Mouse (Mus musculus) olfactory bulb, adult 2 months (tissue): Measurements from ENCODE around the gene Mxra8. TPM values are rescaled to one million over a fixed set of nuclear protein-coding genes. Genes with fewer than 3 reads are reported as not detected.
A peak's percentile ranks its signal among the peaks of the same experiment; 100 is the strongest.

Experiments used
- H3K27ac ChIP-seq: fragments of 200-500 bp; 2 replicates; pipeline ENCODE4 v1.5.1; 2012; ENCODE audit warnings: low read depth, low read length; ENCODE audit not compliant: insufficient read depth
- H3K4me1 ChIP-seq: fragments of 200-500 bp; 2 replicates; pipeline ENCODE4 v1.6.1; 2012; ENCODE audit warnings: low read length; ENCODE audit not compliant: control insufficient read depth, insufficient read depth
- H3K4me3 ChIP-seq: fragments of 200-500 bp; 2 replicates; pipeline ENCODE4 v1.5.1; 2012; ENCODE audit warnings: mild to moderate bottlenecking, low read depth, low read length, moderate library complexity; ENCODE audit not compliant: insufficient read depth
- CTCF ChIP-seq: fragments of 200-500 bp; IDR thresholded peaks from 2 replicates; pipeline ENCODE4 v1.5.1; 2012; ENCODE audit warnings: low read depth, mild to moderate bottlenecking, low read length, moderate library complexity; ENCODE audit not compliant: insufficient read depth
- POLR2A ChIP-seq: fragments of 200-500 bp; IDR thresholded peaks from 2 replicates; pipeline ENCODE4 v1.6.1; 2012; ENCODE audit warnings: mild to moderate bottlenecking, low read depth, low read length, moderate library complexity; ENCODE audit not compliant: insufficient read depth
- WGBS: fragments of 180-500 bp; shearing (Covaris S2); methylation state at CpG from one replicate; pipeline ENCODE4 v1.1.7; 2018; 5-methylcytosine and 5-hydroxymethylcytosine counted together
- polyA plus RNA-seq: library from polyadenylated mRNA; stranded (reverse); fragments of >200 nt; gene quantifications from 2 replicates; pipeline ENCODE4 v1.2.4, GENCODE M21; 2012; ENCODE audit warnings: low replicate concordance; ENCODE audit not compliant: missing spikeins, insufficient read depth, insufficient read length

The Mxra8 gene
- polyA plus RNA-seq, 1 experiment, result not detected

DNA sequence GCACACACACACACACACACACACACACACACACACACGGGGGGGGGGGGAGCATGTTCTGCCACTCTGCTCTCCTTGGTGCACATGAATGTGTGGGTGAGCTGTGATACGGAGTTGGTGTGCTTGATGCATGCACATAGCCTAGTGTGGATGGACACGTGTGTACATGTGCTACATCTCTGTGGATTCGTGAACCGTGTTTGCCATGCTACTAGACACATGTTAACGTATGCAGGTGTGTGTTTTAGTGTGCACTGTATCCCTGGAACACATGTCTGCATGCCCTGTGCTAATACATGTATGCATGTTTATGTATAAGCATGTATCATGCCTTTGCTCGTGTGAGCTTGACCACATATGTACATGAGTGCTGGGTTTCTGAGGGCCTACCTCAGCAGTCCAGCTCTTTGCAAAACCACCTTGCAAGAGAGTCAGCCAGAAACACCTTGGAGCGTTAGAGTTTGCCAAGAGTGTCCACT, 53.8 kb downstream of the Mxra8 start:
- Histone ChIP-seq H3K4me1 (peaks cover 40% of the 10 kb centered on the region), H3K4me3 (peak overlapping the region; percentile 91), H3K27ac (no peak overlapping the region)
- no peak for TF ChIP-seq POLR2A
- no peak for TF ChIP-seq CTCF
- WGBS, result 41% methylated on average over 8 of the region's 8 CpGs

Other genes starting within 250 kb of the Mxra8 start
- gene Slc35e2, start 238.3 kb upstream of the Mxra8 start, polyA plus RNA-seq, result not detected in 2 replicates
- 145 TPM in 1 of 2 replicates, not detected in the other for gene Cdk11b, start 214.8 kb upstream of the Mxra8 start, polyA plus RNA-seq
- gene Gm10563, start 194.3 kb upstream of the Mxra8 start, polyA plus RNA-seq, result not detected in 2 replicates
- gene Mmp23, start 186.3 kb upstream of the Mxra8 start, polyA plus RNA-seq, result not detected in 2 replicates
- not detected in 2 replicates for gene Mib2, start 170.5 kb upstream of the Mxra8 start, polyA plus RNA-seq
- not detected in 2 replicates for gene Fndc10, start 145.3 kb upstream of the Mxra8 start, polyA plus RNA-seq
- not detected in 2 replicates for gene Ssu72, start 134.9 kb upstream of the Mxra8 start, polyA plus RNA-seq
- gene Tmem240, start 104.9 kb upstream of the Mxra8 start, polyA plus RNA-seq, result not detected in 2 replicates
- not detected in 2 replicates for gene Atad3a, start 78.6 kb upstream of the Mxra8 start, polyA plus RNA-seq
- not detected in 2 replicates for gene Vwa1, start 65.0 kb upstream of the Mxra8 start, polyA plus RNA-seq
- gene Tmem88b, start 53.8 kb upstream of the Mxra8 start, polyA plus RNA-seq, result not detected in 2 replicates
- not detected in 2 replicates for gene Ankrd65, start 49.2 kb upstream of the Mxra8 start, polyA plus RNA-seq
- not detected in 2 replicates for gene Mrpl20, start 36.8 kb upstream of the Mxra8 start, polyA plus RNA-seq
- gene Ccnl2, start 27.2 kb upstream of the Mxra8 start, polyA plus RNA-seq, result 186 and 258 TPM in 2 replicates
- gene Aurkaip1, start 8.4 kb upstream of the Mxra8 start, polyA plus RNA-seq, result not detected in 2 replicates
- not detected in 2 replicates for gene Dvl1, start 7.7 kb downstream of the Mxra8 start, polyA plus RNA-seq
- not detected in 2 replicates for gene Tas1r3, start 23.7 kb downstream of the Mxra8 start, polyA plus RNA-seq
- not detected in 2 replicates for gene Cptp, start 29.8 kb downstream of the Mxra8 start, polyA plus RNA-seq
- not detected in 2 replicates for gene Ints11, start 29.9 kb downstream of the Mxra8 start, polyA plus RNA-seq
- not detected in 2 replicates for gene Pusl1, start 52.1 kb downstream of the Mxra8 start, polyA plus RNA-seq
- gene Acap3, start 52.1 kb downstream of the Mxra8 start, polyA plus RNA-seq, result not detected in 2 replicates
- gene Ube2j2, start 104.2 kb downstream of the Mxra8 start, polyA plus RNA-seq, result not detected in 2 replicates
- not detected in 2 replicates for gene C1qtnf12, start 122.6 kb downstream of the Mxra8 start, polyA plus RNA-seq
- not detected in 2 replicates for gene B3galt6, start 153.0 kb downstream of the Mxra8 start, polyA plus RNA-seq
- gene Sdf4, start 153.2 kb downstream of the Mxra8 start, polyA plus RNA-seq, result 218 TPM in 1 of 2 replicates, not detected in the other
- not detected in 2 replicates for gene Tnfrsf4, start 174.2 kb downstream of the Mxra8 start, polyA plus RNA-seq
- not detected in 2 replicates for gene Tnfrsf18, start 186.5 kb downstream of the Mxra8 start, polyA plus RNA-seq
- not detected in 2 replicates for gene Ttll10, start 219.7 kb downstream of the Mxra8 start, polyA plus RNA-seq